ENCODE assay signal across 20 mouse cellular contexts in genomic region chr8:72512648-72513047, GRCm38 (mm10). TPM values are rescaled to one million over a fixed set of nuclear protein-coding genes. Genes with fewer than 3 reads are reported as not detected.
DNase-seq lines count a peak whose midpoint lies in the region; ATAC-seq and TF ChIP-seq lines count a peak whose summit lies in the region.
"Had no signal": no experiment of that assay in that cellular context is flagged by ENCODE, and none has a peak within 500 bp of the region (broad histone marks: within the 10 kb centered on the region; RNA-seq: fewer than 3 reads in every experiment).

No protein-coding gene starts in this region.

- H3K4me3 ChIP-seq in heart, adult 2 months: no peak overlapping the region
- no peak overlapping the region for H3K4me3 ChIP-seq in heart, embryonic 13.5 days
- H3K4me3 ChIP-seq in testis, adult 2 months (ENCODE audit: control insufficient read depth, low read depth, low read length): peak overlapping the region; percentile 79
- H3K4me3 ChIP-seq in heart, postnatal 0 days (ENCODE audit: low read depth, low read length): no peak overlapping the region
- no peak overlapping the region for H3K4me3 ChIP-seq in cerebellum, adult 2 months (replicated peaks; ENCODE audit: insufficient read depth, low read depth, low read length)
- H3K4me3 ChIP-seq: embryonic facial prominence, embryonic 13.5 days; forebrain, embryonic 12.5 days; hindbrain, embryonic 10.5 days; intestine, embryonic 15.5 days; kidney, embryonic 15.5 days had no signal

- no peak overlapping the region for H3K9ac ChIP-seq in heart, adult 2 months (ENCODE audit: low read depth, low read length)
- peak overlapping the region; percentile 37 for H3K9ac ChIP-seq in heart, embryonic 13.5 days
- no peak overlapping the region; the same call in 1 of the 2 replicates for H3K9ac ChIP-seq in heart, postnatal 0 days (replicated peaks; ENCODE audit: low read depth, low read length)
- H3K9ac ChIP-seq: embryonic facial prominence, embryonic 13.5 days; forebrain, embryonic 12.5 days; hindbrain, embryonic 14.5 days; intestine, embryonic 15.5 days; kidney, embryonic 15.5 days had no signal

- no peak for DNase-seq in heart, adult 2 months
- no peak for DNase-seq in heart, adult 8-10 months (ENCODE audit: low spot score)
- no peak for DNase-seq in heart, postnatal 10 days
- no peak for DNase-seq in testis, postnatal 14 days (ENCODE audit: low spot score)
- no peak for DNase-seq in heart, postnatal 0 days (ENCODE audit: low spot score)
- DNase-seq in cerebellum, adult 2 months: no peak
- DNase-seq: adrenal gland, postnatal 10 days; cerebellum, adult 11-12 months; cerebellum, adult 9-11 months; cerebellum, postnatal 36 days; kidney, adult 18-20 months had no signal

- peak overlapping the region; percentile 59 for H3K27ac ChIP-seq in heart, adult 2 months
- H3K27ac ChIP-seq in heart, embryonic 13.5 days (replicated peaks): peak overlapping the region; percentile 71
- H3K27ac ChIP-seq in testis, adult 2 months (ENCODE audit: control insufficient read depth, insufficient read depth, low read depth, low read length): no peak overlapping the region
- peak overlapping the region; percentile 55 for H3K27ac ChIP-seq in heart, postnatal 0 days (ENCODE audit: low read depth)
- no peak overlapping the region for H3K27ac ChIP-seq in cerebellum, adult 2 months (ENCODE audit: insufficient read depth, low read length)
- H3K27ac ChIP-seq: embryonic facial prominence, embryonic 13.5 days; forebrain, embryonic 12.5 days; hindbrain, embryonic 10.5 days; hindbrain, embryonic 14.5 days; intestine, embryonic 15.5 days; kidney, embryonic 15.5 days had no signal

- no peak overlapping the region for H3K4me2 ChIP-seq in heart, embryonic 13.5 days
- no peak overlapping the region for H3K4me2 ChIP-seq in heart, postnatal 0 days (ENCODE audit: low read depth, low read length)
- H3K4me2 ChIP-seq: embryonic facial prominence, embryonic 13.5 days; forebrain, embryonic 12.5 days; hindbrain, embryonic 14.5 days; intestine, embryonic 15.5 days; kidney, embryonic 15.5 days had no signal

- H3K27me3 ChIP-seq in heart, adult 2 months (ENCODE audit: control insufficient read depth, insufficient read depth, low read length): no peaks in the 10 kb centered on the region
- no peaks in the 10 kb centered on the region for H3K27me3 ChIP-seq in heart, embryonic 13.5 days (replicated peaks)
- H3K27me3 ChIP-seq in testis, adult 2 months (ENCODE audit: control insufficient read depth, insufficient read depth, low read length): no peaks in the 10 kb centered on the region
- no peaks in the 10 kb centered on the region for H3K27me3 ChIP-seq in heart, postnatal 0 days (ENCODE audit: control insufficient read depth, insufficient read depth, low read length)
- H3K27me3 ChIP-seq in cerebellum, adult 2 months (ENCODE audit: control insufficient read depth, insufficient read depth, low read length): no peaks in the 10 kb centered on the region
- H3K27me3 ChIP-seq: embryonic facial prominence, embryonic 13.5 days; forebrain, embryonic 12.5 days; intestine, embryonic 15.5 days; kidney, embryonic 15.5 days had no signal

- intact Hi-C loops in heart, adult 2 months (cut with DNase I): no loop called here
- intact Hi-C loops in heart, postnatal 10 days (cut with DNase I): no loop called here

- no peaks in the 10 kb centered on the region for H3K36me3 ChIP-seq in heart, adult 2 months (ENCODE audit: control insufficient read depth, insufficient read depth, low read length)
- H3K36me3 ChIP-seq in heart, embryonic 13.5 days: peaks cover 2% of the 10 kb centered on the region; the same call in 1 of the 2 replicates
- peaks cover 2% of the 10 kb centered on the region; the same call in 1 of the 2 replicates for H3K36me3 ChIP-seq in testis, adult 2 months (ENCODE audit: control insufficient read depth, insufficient read depth, low read length)
- H3K36me3 ChIP-seq in heart, postnatal 0 days (replicated peaks; ENCODE audit: control insufficient read depth, insufficient read depth, low read length): no peaks in the 10 kb centered on the region
- H3K36me3 ChIP-seq: forebrain, embryonic 12.5 days; intestine, embryonic 15.5 days; kidney, embryonic 15.5 days had no signal

- H3K4me1 ChIP-seq in heart, adult 2 months (ENCODE audit: control insufficient read depth, insufficient read depth, low read length): peaks cover 21% of the 10 kb centered on the region
- peaks cover 42% of the 10 kb centered on the region for H3K4me1 ChIP-seq in heart, embryonic 13.5 days
- H3K4me1 ChIP-seq in testis, adult 2 months (ENCODE audit: control insufficient read depth, insufficient read depth, low read length): no peaks in the 10 kb centered on the region
- H3K4me1 ChIP-seq in heart, postnatal 0 days (ENCODE audit: control insufficient read depth, insufficient read depth): peaks cover 39% of the 10 kb centered on the region
- H3K4me1 ChIP-seq in cerebellum, adult 2 months (ENCODE audit: control insufficient read depth, insufficient read depth, low read length): peaks cover 24% of the 10 kb centered on the region
- H3K4me1 ChIP-seq: forebrain, embryonic 12.5 days; intestine, embryonic 15.5 days; kidney, embryonic 15.5 days had no signal

- peaks cover 6% of the 10 kb centered on the region for H3K79me2 ChIP-seq in heart, adult 2 months (replicated peaks; ENCODE audit: control insufficient read depth, insufficient read depth, low read length)

- no peak for TF ChIP-seq POLR2A in heart, adult 2 months (IDR thresholded peaks at IDR 0.05; ENCODE audit: insufficient read depth, low read depth, low read length)
- no peak for TF ChIP-seq POLR2A in testis, adult 2 months (IDR thresholded peaks at IDR 0.05; ENCODE audit: control insufficient read depth, low read depth, low read length)
- no peak for TF ChIP-seq POLR2A in cerebellum, adult 2 months (IDR thresholded peaks at IDR 0.05; ENCODE audit: borderline replicate concordance, insufficient read depth, low read length)

- no peak for TF ChIP-seq CTCF in heart, adult 2 months (IDR thresholded peaks at IDR 0.05)
- TF ChIP-seq CTCF in testis, adult 2 months (IDR thresholded peaks at IDR 0.05; ENCODE audit: control insufficient read depth, insufficient read depth, insufficient replicate concordance, low read depth, low read length): no peak
- TF ChIP-seq CTCF in heart, postnatal 0 days (IDR thresholded peaks at IDR 0.05; ENCODE audit: low read depth): no peak
- no peak for TF ChIP-seq CTCF in cerebellum, adult 2 months (IDR thresholded peaks at IDR 0.05; ENCODE audit: borderline replicate concordance, insufficient read depth, low read depth, low read length)

- no peak for ATAC-seq in heart, embryonic 13.5 days (ENCODE audit: extremely low read depth, insufficient number of reproducible peaks, low FRiP score, low TSS enrichment)
- ATAC-seq in heart, postnatal 0 days (ENCODE audit: insufficient read depth, low read depth): peak; percentile 53
- ATAC-seq: forebrain, embryonic 16.5 days; intestine, embryonic 15.5 days had no signal

- H3K9me3 ChIP-seq in heart, embryonic 13.5 days: no peaks in the 10 kb centered on the region
- no peaks in the 10 kb centered on the region for H3K9me3 ChIP-seq in heart, postnatal 0 days (replicated peaks; ENCODE audit: control insufficient read depth, low read length)
- H3K9me3 ChIP-seq: embryonic facial prominence, embryonic 13.5 days; forebrain, embryonic 12.5 days; hindbrain, embryonic 10.5 days; intestine, embryonic 15.5 days; kidney, embryonic 15.5 days had no signal

- no peak for TF ChIP-seq EP300 in heart, adult 2 months (IDR thresholded peaks at IDR 0.05; ENCODE audit: insufficient read depth, low read depth, low read length)
- TF ChIP-seq EP300 in heart, postnatal 0 days (IDR thresholded peaks at IDR 0.05; ENCODE audit: low read depth): no peak

- WGBS in heart, adult 2 months: 74% methylated on average over 1 of the region's 1 CpGs
- WGBS in heart, embryonic 13.5 days: 86% methylated on average over 1 of the region's 1 CpGs
- WGBS in heart, postnatal 0 days: 91% methylated on average over 1 of the region's 1 CpGs
- WGBS in cerebellum, adult 2 months: 89% methylated on average over 1 of the region's 1 CpGs

RNA-seq across cellular contexts. Expression of gene Slc35e1, which starts 20.2 kb away (rescaled TPM):
- total RNA-seq in heart, adult 2 months (2021): 10 to 100 TPM; 68.0 to 85.7 TPM
- polyA plus RNA-seq in heart, adult 2 months (2012; rRNA removed): 83.2 and 110 TPM in 2 replicates
- 10 to 100 TPM; 77.1 to 88.7 (median 82.1) TPM for total RNA-seq in heart, adult 8-10 months (2022)
- 11.9 and 12.4 TPM in 2 replicates for polyA plus RNA-seq in heart, embryonic 13.5 days (2015; fragmentation: Nextera tagmentation; extraction: Ambion mirVana)
- 10 to 100 TPM; 32.8 to 34.8 TPM for total RNA-seq in heart, postnatal 10 days (2021)
- 9.1 and 10.4 TPM in 2 replicates for polyA plus RNA-seq in testis, adult 2 months (2012; rRNA removed)
- 34.2 and 35.7 TPM in 2 replicates for total RNA-seq in heart, postnatal 0 days (2014; rRNA removed; ENCODE audit: low replicate concordance)
- 6.7 and 7.7 TPM in 2 replicates for polyA plus RNA-seq in heart, postnatal 0 days (2015; fragmentation: Nextera tagmentation; extraction: Ambion mirVana)
- polyA plus RNA-seq in cerebellum, adult 2 months (2012; rRNA removed): 40.1 and 41.1 TPM in 2 replicates

RNA-seq across cellular contexts. Expression of gene Med26, which starts 35.4 kb away (rescaled TPM):
- 1 to 10 TPM; 9.3 to 9.5 TPM for total RNA-seq in heart, adult 2 months (2021)
- polyA plus RNA-seq in heart, adult 2 months (2012; rRNA removed): 6.9 and 7.0 TPM in 2 replicates
- 1 to 10 TPM; 6.3 to 8.5 (median 7.6) TPM for total RNA-seq in heart, adult 8-10 months (2022)
- polyA plus RNA-seq in heart, embryonic 13.5 days (2015; fragmentation: Nextera tagmentation; extraction: Ambion mirVana): 9.1 and 9.3 TPM in 2 replicates
- 1 to 10 TPM; 9.3 to 9.9 TPM for total RNA-seq in heart, postnatal 10 days (2021)
- polyA plus RNA-seq in testis, adult 2 months (2012; rRNA removed): 80.0 and 95.3 TPM in 2 replicates
- total RNA-seq in heart, postnatal 0 days (2014; rRNA removed; ENCODE audit: low replicate concordance): 6.0 and 17.0 TPM in 2 replicates
- 6.2 and 6.6 TPM in 2 replicates for polyA plus RNA-seq in heart, postnatal 0 days (2015; fragmentation: Nextera tagmentation; extraction: Ambion mirVana)
- polyA plus RNA-seq in cerebellum, adult 2 months (2012; rRNA removed): 9.6 and 10.3 TPM in 2 replicates

RNA-seq across cellular contexts. Expression of gene Cherp, which starts 37.6 kb away (rescaled TPM):
- total RNA-seq in heart, adult 2 months (2021): 10 to 100 TPM; 38.7 to 40.0 TPM
- polyA plus RNA-seq in heart, adult 2 months (2012; rRNA removed): 22.3 and 25.4 TPM in 2 replicates
- total RNA-seq in heart, adult 8-10 months (2022): 10 to 100 TPM; 34.7 to 43.9 (median 37.2) TPM
- 40.1 and 45.6 TPM in 2 replicates for polyA plus RNA-seq in heart, embryonic 13.5 days (2015; fragmentation: Nextera tagmentation; extraction: Ambion mirVana)
- total RNA-seq in heart, postnatal 10 days (2021): 10 to 100 TPM; 45.9 to 55.4 TPM
- 54.1 and 57.7 TPM in 2 replicates for polyA plus RNA-seq in testis, adult 2 months (2012; rRNA removed)
- 17.0 and 26.4 TPM in 2 replicates for total RNA-seq in heart, postnatal 0 days (2014; rRNA removed; ENCODE audit: low replicate concordance)
- polyA plus RNA-seq in heart, postnatal 0 days (2015; fragmentation: Nextera tagmentation; extraction: Ambion mirVana): 15.8 and 16.0 TPM in 2 replicates
- 54.5 and 65.5 TPM in 2 replicates for polyA plus RNA-seq in cerebellum, adult 2 months (2012; rRNA removed)

RNA-seq across cellular contexts. Expression of gene Smim7, which starts 58.2 kb away (rescaled TPM):
- total RNA-seq in heart, adult 2 months (2021): 100 to 1,000 TPM; 114 to 142 TPM
- 53.7 and 80.1 TPM in 2 replicates for polyA plus RNA-seq in heart, adult 2 months (2012; rRNA removed)
- 100 to 1,000 TPM; 117 to 141 (median 135) TPM for total RNA-seq in heart, adult 8-10 months (2022)
- polyA plus RNA-seq in heart, embryonic 13.5 days (2015; fragmentation: Nextera tagmentation; extraction: Ambion mirVana): 92.2 and 104 TPM in 2 replicates
- total RNA-seq in heart, postnatal 10 days (2021): 100 to 1,000 TPM; 120 to 122 TPM
- 12.7 and 14.0 TPM in 2 replicates for polyA plus RNA-seq in testis, adult 2 months (2012; rRNA removed)
- total RNA-seq in heart, postnatal 0 days (2014; rRNA removed; ENCODE audit: low replicate concordance): 101 and 108 TPM in 2 replicates
- polyA plus RNA-seq in heart, postnatal 0 days (2015; fragmentation: Nextera tagmentation; extraction: Ambion mirVana): 116 and 120 TPM in 2 replicates
- polyA plus RNA-seq in cerebellum, adult 2 months (2012; rRNA removed): 72.3 and 73.7 TPM in 2 replicates

RNA-seq across cellular contexts. Expression of gene Tmem38a, which starts 59.2 kb away (rescaled TPM):
- 100 to 1,000 TPM; 409 to 486 TPM for total RNA-seq in heart, adult 2 months (2021)
- polyA plus RNA-seq in heart, adult 2 months (2012; rRNA removed): 611 and 917 TPM in 2 replicates
- total RNA-seq in heart, adult 8-10 months (2022): 100 to 1,000 TPM; 501 to 520 (median 513) TPM
- polyA plus RNA-seq in heart, embryonic 13.5 days (2015; fragmentation: Nextera tagmentation; extraction: Ambion mirVana): 57.2 and 66.7 TPM in 2 replicates
- total RNA-seq in heart, postnatal 10 days (2021): 100 to 1,000 TPM; 281 to 299 TPM
- polyA plus RNA-seq in testis, adult 2 months (2012; rRNA removed): 2.6 and 3.1 TPM in 2 replicates
- total RNA-seq in heart, postnatal 0 days (2014; rRNA removed; ENCODE audit: low replicate concordance): 278 and 325 TPM in 2 replicates
- polyA plus RNA-seq in heart, postnatal 0 days (2015; fragmentation: Nextera tagmentation; extraction: Ambion mirVana): 205 and 214 TPM in 2 replicates
- polyA plus RNA-seq in cerebellum, adult 2 months (2012; rRNA removed): 107 and 111 TPM in 2 replicates

Comparison
In these comparisons a context has a peak if more than half of its experiments do, and no peak if none do; other contexts are left out.
1. H3K27ac ChIP-seq: peak in heart, adult 2 months (single experiment), heart, embryonic 13.5 days (single experiment) and heart, postnatal 0 days (single experiment); none in testis, adult 2 months (single experiment) and cerebellum, adult 2 months (single experiment).